Mouse (Mus musculus) intestine, embryonic 14.5 days (tissue): Measurements from ENCODE around the gene Plod1. TPM values are rescaled to one million over a fixed set of nuclear protein-coding genes. Genes with fewer than 3 reads are reported as not detected.

Source experiments
- ATAC-seq: fragments of 200-750 bp; cut with Nextera tagmentation; replicated peaks from 2 replicates; pipeline ENCODE4 v1.8.0; 2017; ENCODE audit warnings: low read depth, moderate number of reproducible peaks, moderate TSS enrichment, moderate library complexity; ENCODE audit not compliant: low FRiP score, low TSS enrichment
- DNase-seq: peaks from one replicate; pipeline ENCODE4 v3.0.0-alpha.2; 2018; ENCODE audit warnings: low spot score
- H3K27ac ChIP-seq: fragments of 300-500 bp; sonication (generic); 2 replicates; pipeline ENCODE4 v1.5.1; 2014; ENCODE audit warnings: low read depth, mild to moderate bottlenecking, control low read depth
- H3K27me3 ChIP-seq: fragments of 300-500 bp; sonication (generic); replicated peaks from 2 replicates; pipeline ENCODE4 v1.6.1; 2014; ENCODE audit warnings: low read length, control low read depth; ENCODE audit not compliant: control insufficient read depth, insufficient read depth
- H3K36me3 ChIP-seq: fragments of 300-500 bp; sonication (generic); 2 replicates; pipeline ENCODE4 v1.6.1; 2014; ENCODE audit warnings: low read length, control low read depth; ENCODE audit not compliant: control insufficient read depth, insufficient read depth
- H3K4me1 ChIP-seq: fragments of 300-500 bp; sonication (generic); replicated peaks from 2 replicates; pipeline ENCODE4 v1.6.1; 2014; ENCODE audit warnings: low read length, control low read depth, mixed read lengths; ENCODE audit not compliant: control insufficient read depth, insufficient read depth
- H3K4me2 ChIP-seq: fragments of 300-500 bp; sonication (generic); 2 replicates; pipeline ENCODE4 v1.6.1; 2014; ENCODE audit warnings: low read length
- H3K4me3 ChIP-seq: fragments of 300-500 bp; sonication (generic); 2 replicates; pipeline ENCODE4 v1.5.1; 2014; ENCODE audit warnings: low read depth, low read length, control low read depth, mixed read lengths
- H3K9ac ChIP-seq: fragments of 300-500 bp; sonication (generic); 2 replicates; pipeline ENCODE4 v1.6.1; 2014; ENCODE audit warnings: mild to moderate bottlenecking, low read length
- H3K9me3 ChIP-seq: fragments of 300-500 bp; sonication (generic); 2 replicates; pipeline ENCODE4 v1.6.1; 2016; ENCODE audit warnings: low read length, control low read depth; ENCODE audit not compliant: control insufficient read depth
- WGBS: fragments of 180-500 bp; shearing (Covaris S2); extraction: QIAGEN DNeasy Blood & Tissue Kit; methylation state at CpG from one replicate; pipeline ENCODE4 v1.1.7; 2014; 5-methylcytosine and 5-hydroxymethylcytosine counted together
- polyA plus RNA-seq: library from polyadenylated mRNA; unstranded; fragments of >200 nt; fragmentation: Nextera tagmentation; extraction: Ambion mirVana; gene quantifications from 2 replicates; pipeline ENCODE4 v1.2.1, GENCODE M21; 2014

The Plod1 gene
- polyA plus RNA-seq, 1 experiment from 2014 or later: 40.9 TPM

DNA sequence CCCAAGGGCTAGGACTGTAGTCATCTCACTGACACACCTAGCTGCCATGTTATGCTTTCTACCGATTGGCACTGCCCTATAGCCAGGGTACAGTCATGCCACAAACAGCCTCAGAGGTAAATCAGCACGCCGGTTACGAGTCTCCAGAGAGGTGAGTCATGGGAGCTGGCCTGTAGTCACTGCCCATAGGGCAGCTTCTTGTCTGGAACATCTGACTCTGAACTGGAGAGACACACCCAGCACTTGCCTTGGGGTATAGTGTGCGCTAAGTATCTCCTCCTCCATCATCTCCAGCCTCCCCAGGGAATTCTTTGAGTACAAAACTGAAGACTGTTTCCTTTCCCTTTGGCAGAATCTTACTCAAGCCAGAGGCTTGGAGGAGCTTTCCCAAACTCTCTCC lies 30.3 kb downstream of the Plod1 start:
- no peak overlapping the region for H3K4me2 ChIP-seq
- H3K27me3 ChIP-seq: no peaks in the 10 kb centered on the region
- no peak overlapping the region for H3K9ac ChIP-seq
- 83% methylated on average over 5 of the region's 5 CpGs for WGBS
- H3K9me3 ChIP-seq: no peaks in the 10 kb centered on the region
- H3K4me1 ChIP-seq: peaks cover 8% of the 10 kb centered on the region
- ATAC-seq: no peak
- H3K4me3 ChIP-seq: no peak overlapping the region
- no peak overlapping the region for H3K27ac ChIP-seq
- DNase-seq: no peak
- peaks cover 15% of the 10 kb centered on the region for H3K36me3 ChIP-seq

DNA sequence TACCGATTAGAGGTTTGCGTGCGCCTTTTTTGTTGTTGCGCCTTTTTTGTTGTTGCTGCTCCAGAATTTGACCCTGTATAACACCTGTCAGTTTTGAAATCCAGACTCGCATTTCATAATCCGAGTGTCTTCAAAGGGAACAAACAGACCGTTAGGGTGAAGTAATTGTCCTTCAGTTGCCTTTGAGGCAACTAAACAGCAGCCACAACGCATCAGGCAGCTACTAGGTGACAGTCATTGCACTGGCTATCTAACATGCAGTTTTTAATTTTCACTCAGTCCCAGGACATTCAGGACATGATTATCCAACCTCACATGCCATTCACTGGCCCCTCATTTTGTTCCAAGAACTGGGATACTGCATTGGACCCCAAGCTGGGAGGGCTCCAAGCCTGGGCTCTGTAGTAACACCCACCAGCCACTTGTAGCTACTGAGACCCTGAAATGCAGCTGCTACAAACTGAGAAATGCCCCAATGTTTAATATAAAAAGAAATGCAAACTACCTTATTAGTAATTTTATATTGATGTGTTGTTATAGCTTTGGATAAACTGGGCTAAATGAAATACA lies 31.4 kb downstream of the Plod1 start:
- Histone ChIP-seq H3K36me3 (peaks cover 16% of the 10 kb centered on the region), H3K9ac (peak overlapping the region; percentile 83), H3K27ac (no peak overlapping the region), H3K9me3 (no peaks in the 10 kb centered on the region), H3K4me2 (peak overlapping the region; percentile 63), H3K27me3 (no peaks in the 10 kb centered on the region), H3K4me3 (peak overlapping the region; percentile 82), H3K4me1 (peaks cover 8% of the 10 kb centered on the region)
- 1% methylated on average over 8 of the region's 8 CpGs for WGBS
- DNase-seq: peak; percentile 56
- ATAC-seq: no peak; the same call in 1 of the 2 replicates

DNA sequence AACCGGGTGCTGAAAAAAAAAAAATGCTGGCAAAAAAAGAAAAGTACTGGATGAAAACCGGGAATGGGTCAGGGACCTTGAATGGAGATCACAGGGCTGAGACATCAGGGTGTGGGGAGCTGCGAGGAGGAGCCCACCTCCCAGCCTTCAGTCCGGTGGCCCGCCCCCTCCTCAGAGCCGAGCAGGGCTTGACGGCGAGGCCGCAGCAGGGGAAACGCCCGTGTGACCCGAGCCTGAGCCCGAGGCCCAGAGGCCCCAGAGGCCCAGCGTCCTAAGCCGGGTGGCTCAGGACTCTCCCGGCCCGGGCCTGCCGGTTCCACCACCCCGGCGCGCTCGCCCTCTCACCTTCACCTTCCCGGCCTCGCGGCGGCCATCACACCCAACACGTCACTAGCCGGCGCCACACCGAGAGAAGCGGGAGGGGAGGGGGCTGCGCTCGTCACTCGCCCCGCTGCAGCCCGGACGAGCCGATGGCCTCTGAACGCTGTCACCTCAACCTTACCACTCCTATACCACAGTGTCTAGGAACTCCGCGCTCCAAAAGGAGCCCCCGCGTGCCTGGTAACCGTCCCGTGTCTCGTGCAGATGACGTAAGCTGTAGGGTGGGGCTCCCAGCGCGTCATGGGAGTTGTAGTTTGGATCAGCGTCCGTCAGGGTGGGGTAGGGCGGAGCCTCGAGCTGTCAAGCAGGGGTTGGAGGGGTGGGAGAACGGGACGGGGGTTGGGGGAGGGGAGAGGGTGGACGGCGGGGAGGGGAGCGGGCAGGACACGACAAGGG lies 32.1 kb downstream of the Plod1 start, which contains the start of gene Mfn2:
Gene Mfn2, minus strand, starts transcription at position 392 of the 777 bp plus-strand sequence.
- peak; percentile 97 for DNase-seq
- Histone ChIP-seq H3K27me3 (no peaks in the 10 kb centered on the region), H3K9ac (peak within 1 kb of the TSS; percentile 83), H3K4me2 (peak within 1 kb of the TSS; percentile 63), H3K4me1 (peaks cover 8% of the 10 kb centered on the region), H3K27ac (peak within 1 kb of the TSS; percentile 88), H3K9me3 (no peaks in the 10 kb centered on the region), H3K4me3 (peak within 1 kb of the TSS; percentile 82), H3K36me3 (peaks cover 21% of the 10 kb centered on the region)
- ATAC-seq: peak; percentile 96
- 1% methylated on average over 57 of the region's 59 CpGs for WGBS

DNA sequence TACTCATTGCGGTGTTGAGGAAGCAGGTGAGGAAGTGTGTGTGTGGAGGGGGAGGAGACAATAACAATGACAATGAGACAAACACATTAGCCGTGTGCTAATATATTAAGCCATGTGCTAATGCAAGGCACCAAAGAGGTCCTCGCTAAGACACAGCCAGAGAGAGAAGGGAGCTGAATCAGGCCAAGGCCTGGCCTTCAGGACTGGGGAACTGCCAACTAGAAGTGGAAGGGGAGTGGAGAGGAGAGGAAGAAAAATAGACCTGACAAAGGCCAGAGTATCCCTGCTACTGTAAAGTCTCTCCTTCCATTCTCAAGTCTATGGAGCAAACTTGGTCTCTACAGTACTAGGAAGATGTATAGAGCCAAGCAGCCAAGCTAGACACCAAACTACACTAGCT lies 33.0 kb downstream of the Plod1 start:
- Histone ChIP-seq H3K9me3 (no peaks in the 10 kb centered on the region), H3K36me3 (peaks cover 29% of the 10 kb centered on the region), H3K4me3 (peak overlapping the region; percentile 82), H3K27me3 (no peaks in the 10 kb centered on the region), H3K9ac (peak overlapping the region; percentile 83), H3K4me2 (peak overlapping the region; percentile 54), H3K27ac (no peak overlapping the region), H3K4me1 (peaks cover 8% of the 10 kb centered on the region)
- no peak for ATAC-seq
- 83% methylated on average over 3 of the region's 3 CpGs for WGBS
- DNase-seq: no peak

DNA sequence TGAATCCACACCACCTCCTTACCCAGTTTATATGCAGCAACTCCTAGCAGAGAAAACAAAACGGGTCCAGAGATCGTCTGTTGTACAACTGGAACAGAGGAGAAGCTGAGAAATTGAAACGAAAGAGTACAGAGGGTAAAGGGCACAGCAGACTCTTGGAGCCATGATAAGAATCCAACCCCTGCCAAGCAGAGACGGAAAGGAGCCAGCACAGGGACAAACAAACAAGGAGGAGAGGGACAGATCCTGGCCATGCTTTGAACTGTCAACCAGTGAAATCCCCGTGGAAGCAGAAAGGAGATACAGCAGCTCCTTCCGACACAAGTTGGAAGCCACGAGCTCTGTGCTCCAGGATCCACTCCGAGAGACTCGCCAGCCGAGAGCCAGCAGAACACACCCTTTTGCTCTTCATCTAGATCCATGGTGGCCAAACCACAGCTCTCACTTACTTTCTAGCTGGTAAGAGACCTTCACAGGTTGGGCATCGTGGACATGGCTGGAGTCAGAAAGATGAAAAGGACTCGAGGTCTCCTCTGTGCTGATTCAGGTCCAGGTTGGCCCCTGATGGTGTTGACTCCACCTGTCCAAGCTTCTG lies 33.6 kb downstream of the Plod1 start:
- DNase-seq: no peak
- Histone ChIP-seq H3K4me3 (no peak overlapping the region), H3K27me3 (no peaks in the 10 kb centered on the region), H3K9ac (no peak overlapping the region), H3K36me3 (peaks cover 35% of the 10 kb centered on the region), H3K4me1 (peaks cover 8% of the 10 kb centered on the region), H3K27ac (no peak overlapping the region), H3K4me2 (no peak overlapping the region), H3K9me3 (no peaks in the 10 kb centered on the region)
- WGBS: 88% methylated on average over 12 of the region's 12 CpGs
- no peak for ATAC-seq

DNA sequence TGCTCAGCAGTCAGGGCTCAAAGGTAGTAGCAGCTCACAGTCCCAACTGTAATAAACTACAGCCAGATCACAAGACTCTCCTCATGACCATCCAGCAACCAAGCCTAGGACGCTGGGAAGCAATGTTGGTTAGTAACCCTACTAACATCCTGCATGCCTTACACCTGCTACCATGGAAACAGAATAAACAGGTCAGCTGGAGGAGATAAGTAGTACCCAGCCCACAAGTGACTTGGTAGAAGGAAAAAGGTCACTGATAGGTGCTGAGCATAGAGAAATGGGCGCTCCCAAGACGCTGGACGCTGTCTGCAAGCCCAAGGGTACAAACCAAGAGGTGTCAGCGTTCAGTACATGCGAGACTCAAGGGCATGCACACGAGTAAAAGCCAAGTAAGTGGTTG lies 36.1 kb downstream of the Plod1 start:
- ATAC-seq (no peak), DNase-seq (no peak)
- Histone ChIP-seq H3K4me3 (no peak overlapping the region), H3K36me3 (peaks cover 59% of the 10 kb centered on the region), H3K27ac (no peak overlapping the region), H3K27me3 (no peaks in the 10 kb centered on the region), H3K9me3 (no peaks in the 10 kb centered on the region), H3K9ac (no peak overlapping the region), H3K4me2 (no peak overlapping the region), H3K4me1 (peaks cover 8% of the 10 kb centered on the region)
- 85% methylated on average over 7 of the region's 7 CpGs for WGBS

DNA sequence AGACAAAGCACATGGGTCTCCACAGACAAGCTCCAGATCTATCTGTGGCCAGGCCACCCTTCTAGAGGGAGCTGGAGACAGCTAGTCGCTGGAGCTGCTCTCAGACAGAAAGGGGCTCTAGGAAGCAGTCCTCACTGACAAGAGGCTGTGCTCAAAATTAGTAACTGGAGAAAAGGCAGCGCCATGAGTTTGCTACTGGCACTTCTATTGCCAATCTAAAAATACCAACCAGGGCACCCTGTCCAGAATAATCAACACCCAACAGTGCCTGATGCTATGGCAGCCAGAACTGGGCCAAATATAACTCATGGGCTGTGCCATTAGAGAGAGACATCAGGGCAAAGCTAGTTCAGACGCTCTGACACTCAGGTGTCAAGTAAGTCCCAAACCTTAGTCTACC lies 39.2 kb downstream of the Plod1 start:
- Histone ChIP-seq H3K27me3 (no peaks in the 10 kb centered on the region), H3K9me3 (no peaks in the 10 kb centered on the region), H3K4me1 (no peaks in the 10 kb centered on the region), H3K9ac (no peak overlapping the region), H3K27ac (no peak overlapping the region), H3K4me3 (no peak overlapping the region), H3K4me2 (no peak overlapping the region), H3K36me3 (peaks cover 75% of the 10 kb centered on the region)
- 86% methylated on average over 3 of the region's 3 CpGs for WGBS
- no peak for DNase-seq
- no peak for ATAC-seq

DNA sequence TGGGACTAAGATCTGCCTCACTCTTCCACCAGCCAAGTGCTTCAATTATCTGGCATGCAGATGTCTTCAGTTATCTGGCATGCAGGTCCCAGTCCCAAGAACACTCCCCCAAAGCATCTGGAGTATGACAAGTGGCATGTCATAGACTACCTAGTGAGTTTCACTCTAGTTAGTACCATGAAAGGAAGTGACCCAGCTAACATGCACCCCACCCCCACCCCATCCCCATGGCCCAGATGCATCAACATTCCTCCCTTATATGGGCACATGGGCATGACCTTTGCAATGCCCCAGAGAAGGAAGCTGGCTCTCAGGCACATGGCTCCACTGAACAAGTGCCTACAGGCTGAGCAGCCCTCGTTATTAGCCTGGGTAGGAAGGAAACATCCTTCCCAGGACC lies 40.2 kb downstream of the Plod1 start:
- H3K9me3 ChIP-seq: no peaks in the 10 kb centered on the region
- no peak overlapping the region for H3K4me2 ChIP-seq
- H3K27ac ChIP-seq: no peak overlapping the region
- ATAC-seq: no peak
- no peaks in the 10 kb centered on the region for H3K4me1 ChIP-seq
- WGBS: 59% methylated on average over 1 of the region's 1 CpGs
- no peak overlapping the region for H3K4me3 ChIP-seq
- peaks cover 77% of the 10 kb centered on the region for H3K36me3 ChIP-seq
- H3K27me3 ChIP-seq: no peaks in the 10 kb centered on the region
- no peak for DNase-seq
- H3K9ac ChIP-seq: no peak overlapping the region
